Mouse (Mus musculus) liver, embryonic 13.5 days (tissue): Measurements from ENCODE around the gene Nfkb2. TPM values are rescaled to one million over a fixed set of nuclear protein-coding genes. Genes with fewer than 3 reads are reported as not detected.

Experiments used
- ATAC-seq: fragments of 200-750 bp; cut with Nextera tagmentation; 2 replicates; pipeline ENCODE4 v1.8.0; 2017; ENCODE audit warnings: low read depth, mild to moderate bottlenecking, moderate number of reproducible peaks, moderate library complexity
- DNase-seq: peaks from one replicate; pipeline ENCODE4 v3.0.0; 2022
- H3K27ac ChIP-seq: fragments of 300-500 bp; sonication (generic); 2 replicates; pipeline ENCODE4 v1.5.1; 2015; ENCODE audit warnings: moderate library complexity, mild to moderate bottlenecking, inconsistent platforms
- H3K27me3 ChIP-seq: fragments of 300-500 bp; sonication (generic); 2 replicates; pipeline ENCODE4 v1.6.1; 2015; ENCODE audit warnings: mild to moderate bottlenecking, inconsistent platforms
- H3K36me3 ChIP-seq: fragments of 300-500 bp; sonication (generic); 2 replicates; pipeline ENCODE4 v1.6.1; 2015; ENCODE audit warnings: mild to moderate bottlenecking, inconsistent platforms
- H3K4me1 ChIP-seq: fragments of 300-500 bp; sonication (generic); replicated peaks from 2 replicates; pipeline ENCODE4 v1.6.1; 2015; ENCODE audit warnings: inconsistent platforms
- H3K4me2 ChIP-seq: fragments of 300-500 bp; sonication (generic); 2 replicates; pipeline ENCODE4 v1.6.1; 2015; ENCODE audit warnings: inconsistent platforms, mild to moderate bottlenecking, moderate library complexity
- H3K4me3 ChIP-seq: fragments of 300-500 bp; sonication (generic); replicated peaks from 2 replicates; pipeline ENCODE4 v1.5.1; 2015; ENCODE audit warnings: mild to moderate bottlenecking, inconsistent platforms
- H3K9ac ChIP-seq: fragments of 300-500 bp; sonication (generic); 2 replicates; pipeline ENCODE4 v1.6.1; 2015; ENCODE audit warnings: mild to moderate bottlenecking, inconsistent platforms
- H3K9me3 ChIP-seq: fragments of 300-500 bp; sonication (generic); replicated peaks from 2 replicates; pipeline ENCODE4 v1.6.1; 2016; ENCODE audit warnings: inconsistent platforms
- WGBS: fragments of 180-500 bp; shearing (Covaris S2); methylation state at CpG from one replicate; pipeline ENCODE4 v1.1.7; 2015; ENCODE audit not compliant: insufficient replicate concordance; 5-methylcytosine and 5-hydroxymethylcytosine counted together
- polyA plus RNA-seq: library from polyadenylated mRNA; unstranded; fragments of >200 nt; fragmentation: Nextera tagmentation; extraction: Ambion mirVana; gene quantifications from 2 replicates; pipeline ENCODE4 v1.2.1, GENCODE M21; 2015

Gene Nfkb2
- 3.9 and 4.3 TPM in 2 replicates for polyA plus RNA-seq

GRCm38 (mm10) chr19:46304216-46304841 lies at the start of gene Nfkb2:
Gene Nfkb2 (plus strand): TSS chr19:46304320.
- ATAC-seq (peak; percentile 91), DNase-seq (peak; percentile 91)
- Histone ChIP-seq H3K27me3 (peaks cover 27% of the 10 kb centered on the region; the same call in 1 of the 2 replicates), H3K4me3 (peak within 1 kb of the TSS; percentile 83), H3K4me2 (peak within 1 kb of the TSS; percentile 98), H3K27ac (peak within 1 kb of the TSS; percentile 88), H3K4me1 (peaks cover 46% of the 10 kb centered on the region), H3K36me3 (peaks cover 8% of the 10 kb centered on the region), H3K9ac (peak within 1 kb of the TSS; percentile 84), H3K9me3 (no peaks in the 10 kb centered on the region)
- under 1% methylated on average over 39 of the region's 39 CpGs for WGBS

GRCm38 (mm10) chr19:46264762-46265161 lies 39.4 kb upstream of the Nfkb2 start:
- H3K9ac ChIP-seq = no peak overlapping the region
- H3K27ac ChIP-seq = no peak overlapping the region
- ATAC-seq = no peak
- no peaks in the 10 kb centered on the region for H3K9me3 ChIP-seq
- H3K4me3 ChIP-seq = no peak overlapping the region
- DNase-seq = no peak
- 89% methylated on average over 7 of the region's 7 CpGs for WGBS
- H3K27me3 ChIP-seq = no peaks in the 10 kb centered on the region
- no peaks in the 10 kb centered on the region for H3K4me1 ChIP-seq
- H3K36me3 ChIP-seq = peaks cover 94% of the 10 kb centered on the region
- no peak overlapping the region for H3K4me2 ChIP-seq

GRCm38 (mm10) chr19:46275307-46275706 lies 28.8 kb upstream of the Nfkb2 start:
- H3K27me3 ChIP-seq = no peaks in the 10 kb centered on the region
- no peak overlapping the region for H3K27ac ChIP-seq
- ATAC-seq (no peak), DNase-seq (peak; percentile 13)
- H3K4me2 ChIP-seq = no peak overlapping the region
- H3K4me3 ChIP-seq = no peak overlapping the region
- no peaks in the 10 kb centered on the region for H3K9me3 ChIP-seq
- H3K36me3 ChIP-seq = peaks cover 66% of the 10 kb centered on the region
- no peaks in the 10 kb centered on the region for H3K4me1 ChIP-seq
- H3K9ac ChIP-seq = no peak overlapping the region

GRCm38 (mm10) chr19:46282081-46282849 lies 21.9 kb upstream of the Nfkb2 start:
- DNase-seq (no peak), ATAC-seq (no peak)
- Histone ChIP-seq H3K4me2 (no peak overlapping the region), H3K27me3 (no peaks in the 10 kb centered on the region), H3K9me3 (no peaks in the 10 kb centered on the region), H3K9ac (no peak overlapping the region), H3K4me1 (no peaks in the 10 kb centered on the region), H3K4me3 (no peak overlapping the region), H3K27ac (no peak overlapping the region), H3K36me3 (peaks cover 77% of the 10 kb centered on the region)
- 85% methylated on average over 11 of the region's 11 CpGs for WGBS

GRCm38 (mm10) chr19:46284686-46285085 lies 19.4 kb upstream of the Nfkb2 start:
- DNase-seq = no peak
- Histone ChIP-seq H3K9me3 (no peaks in the 10 kb centered on the region), H3K4me2 (no peak overlapping the region), H3K9ac (no peak overlapping the region), H3K36me3 (peaks cover 66% of the 10 kb centered on the region), H3K27ac (no peak overlapping the region), H3K4me3 (no peak overlapping the region), H3K4me1 (no peaks in the 10 kb centered on the region), H3K27me3 (no peaks in the 10 kb centered on the region)
- no peak for ATAC-seq
- 87% methylated on average over 4 of the region's 4 CpGs for WGBS

- H3K36me3 ChIP-seq = peaks cover 57% of the 10 kb centered on the region
- H3K4me3 ChIP-seq = no peak overlapping the region
- ATAC-seq (no peak), DNase-seq (no peak)
- no peak overlapping the region for H3K27ac ChIP-seq
- 70% methylated on average over 7 of the region's 7 CpGs for WGBS
- H3K27me3 ChIP-seq = no peaks in the 10 kb centered on the region
- H3K9me3 ChIP-seq = no peaks in the 10 kb centered on the region
- H3K4me2 ChIP-seq = no peak overlapping the region
- no peaks in the 10 kb centered on the region for H3K4me1 ChIP-seq
- no peak overlapping the region for H3K9ac ChIP-seq
Observed at GRCm38 (mm10) chr19:46285631-46286030, 18.5 kb upstream of the Nfkb2 start.

GRCm38 (mm10) chr19:46286047-46286446 lies 18.1 kb upstream of the Nfkb2 start:
- DNase-seq = no peak
- WGBS = 83% methylated on average over 6 of the region's 6 CpGs
- Histone ChIP-seq H3K27me3 (0 out of 2 replicates have a peak, but pooled peaks cover under 1% of the 10 kb centered on the region), H3K4me1 (no peaks in the 10 kb centered on the region), H3K4me2 (no peak overlapping the region), H3K36me3 (peaks cover 54% of the 10 kb centered on the region), H3K4me3 (no peak overlapping the region), H3K9me3 (no peaks in the 10 kb centered on the region), H3K9ac (no peak overlapping the region), H3K27ac (no peak overlapping the region)
- no peak for ATAC-seq

GRCm38 (mm10) chr19:46286926-46287325 lies 17.2 kb upstream of the Nfkb2 start:
- no peak overlapping the region for H3K9ac ChIP-seq
- DNase-seq (no peak), ATAC-seq (no peak)
- peaks cover 46% of the 10 kb centered on the region for H3K36me3 ChIP-seq
- no peak overlapping the region for H3K4me2 ChIP-seq
- no peaks in the 10 kb centered on the region for H3K4me1 ChIP-seq
- no peaks in the 10 kb centered on the region for H3K9me3 ChIP-seq
- no peak overlapping the region for H3K4me3 ChIP-seq
- H3K27ac ChIP-seq = no peak overlapping the region
- WGBS = 75% methylated on average over 3 of the region's 3 CpGs
- H3K27me3 ChIP-seq = 0 out of 2 replicates have a peak, but pooled peaks cover 6% of the 10 kb centered on the region

- 66% methylated on average over 3 of the region's 3 CpGs for WGBS
- H3K4me1 ChIP-seq = no peaks in the 10 kb centered on the region
- H3K36me3 ChIP-seq = peaks cover 39% of the 10 kb centered on the region
- H3K27me3 ChIP-seq = peaks cover 12% of the 10 kb centered on the region
- H3K9me3 ChIP-seq = no peaks in the 10 kb centered on the region
- ATAC-seq = no peak
- DNase-seq = no peak
- H3K9ac ChIP-seq = no peak overlapping the region
- no peak overlapping the region for H3K4me2 ChIP-seq
- H3K4me3 ChIP-seq = no peak overlapping the region
- no peak overlapping the region for H3K27ac ChIP-seq
Observed at GRCm38 (mm10) chr19:46287566-46287965, 16.6 kb upstream of the Nfkb2 start.

- Histone ChIP-seq H3K9me3 (no peaks in the 10 kb centered on the region), H3K36me3 (peaks cover 12% of the 10 kb centered on the region), H3K4me1 (no peaks in the 10 kb centered on the region), H3K4me3 (no peak overlapping the region), H3K27ac (no peak overlapping the region), H3K9ac (no peak overlapping the region), H3K4me2 (no peak overlapping the region), H3K27me3 (peaks cover 27% of the 10 kb centered on the region)
- 48% methylated on average over 12 of the region's 12 CpGs for WGBS
- ATAC-seq (no peak), DNase-seq (no peak)
Observed at GRCm38 (mm10) chr19:46290535-46291105, 13.5 kb upstream of the Nfkb2 start.

- no peak for DNase-seq
- WGBS = 46% methylated on average over 4 of the region's 4 CpGs
- H3K4me1 ChIP-seq = no peaks in the 10 kb centered on the region
- H3K4me2 ChIP-seq = no peak overlapping the region
- H3K9ac ChIP-seq = no peak overlapping the region
- H3K4me3 ChIP-seq = no peak overlapping the region
- H3K27me3 ChIP-seq = peaks cover 36% of the 10 kb centered on the region
- H3K36me3 ChIP-seq = no peaks in the 10 kb centered on the region
- no peaks in the 10 kb centered on the region for H3K9me3 ChIP-seq
- H3K27ac ChIP-seq = no peak overlapping the region
- ATAC-seq = no peak
Observed at GRCm38 (mm10) chr19:46296938-46297337, 7.2 kb upstream of the Nfkb2 start.
